Mouse (Mus musculus) megakaryocyte, embryonic 14.5 days (primary cell): Measurements from ENCODE around the gene Rasgrf1. TPM values are rescaled to one million over a fixed set of nuclear protein-coding genes. Genes with fewer than 3 reads are reported as not detected.

Source experiments
- H3K27me3 ChIP-seq: replicated peaks from 2 replicates; pipeline ENCODE3; 2012; ENCODE audit warnings: inconsistent platforms
- H3K36me3 ChIP-seq: replicated peaks from 2 replicates; pipeline ENCODE3; 2012; ENCODE audit warnings: low read length, inconsistent platforms, mixed read lengths
- H3K4me1 ChIP-seq: 2 replicates; pipeline ENCODE4 v1.6.1; 2012; ENCODE audit warnings: inconsistent platforms
- H3K4me3 ChIP-seq: replicated peaks from 2 replicates; pipeline ENCODE3; 2012; ENCODE audit warnings: moderate library complexity, mild to moderate bottlenecking, inconsistent platforms
- H3K9me3 ChIP-seq: 2 replicates; pipeline ENCODE4 v1.6.1; 2012; ENCODE audit warnings: inconsistent platforms
- FLI1 ChIP-seq: IDR thresholded peaks from 2 replicates; pipeline ENCODE4 v1.6.1; 2012; ENCODE audit warnings: low read length, inconsistent platforms, mixed read lengths
- GATA1 ChIP-seq: IDR thresholded peaks from 3 replicates; pipeline ENCODE4 v1.6.1; 2012; ENCODE audit warnings: mixed read lengths, low read length, inconsistent platforms, borderline replicate concordance
- polyA plus RNA-seq: library from polyadenylated mRNA; stranded (reverse); fragments of >175 nt; gene quantifications from 2 replicates; pipeline ENCODE4 v1.2.3, GENCODE M21; 2012; ENCODE audit warnings: low replicate concordance; ENCODE audit not compliant: insufficient read depth

The Rasgrf1 gene
- polyA plus RNA-seq, 1 experiment = not detected

DNA sequence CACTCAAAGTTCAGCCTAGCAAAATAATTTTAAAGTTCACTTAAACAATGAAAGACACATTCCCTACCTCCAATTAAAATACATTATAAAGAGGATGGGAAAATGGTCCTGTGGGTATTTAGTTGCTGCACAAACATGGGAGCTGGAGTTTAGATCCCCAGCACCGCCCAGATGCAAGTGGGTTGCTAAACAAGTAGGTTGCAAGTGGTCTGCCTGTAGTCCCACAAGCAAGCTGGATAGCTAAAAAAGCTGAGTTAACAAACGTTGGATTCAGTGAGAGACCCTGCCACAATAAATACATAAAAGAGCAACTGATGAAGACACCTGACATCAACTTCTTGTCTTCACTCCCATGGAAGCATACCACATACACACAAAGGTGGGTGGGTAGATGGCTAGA, 49.3 kb downstream of the Rasgrf1 start:
- peaks cover 10% of the 10 kb centered on the region; the same call in 1 of the 2 replicates for H3K9me3 ChIP-seq
- TF ChIP-seq GATA1 = no peak
- TF ChIP-seq FLI1 = no peak
- H3K36me3 ChIP-seq = no peaks in the 10 kb centered on the region
- peaks cover 3% of the 10 kb centered on the region for H3K27me3 ChIP-seq
- no peaks in the 10 kb centered on the region for H3K4me1 ChIP-seq
- no peak overlapping the region for H3K4me3 ChIP-seq

DNA sequence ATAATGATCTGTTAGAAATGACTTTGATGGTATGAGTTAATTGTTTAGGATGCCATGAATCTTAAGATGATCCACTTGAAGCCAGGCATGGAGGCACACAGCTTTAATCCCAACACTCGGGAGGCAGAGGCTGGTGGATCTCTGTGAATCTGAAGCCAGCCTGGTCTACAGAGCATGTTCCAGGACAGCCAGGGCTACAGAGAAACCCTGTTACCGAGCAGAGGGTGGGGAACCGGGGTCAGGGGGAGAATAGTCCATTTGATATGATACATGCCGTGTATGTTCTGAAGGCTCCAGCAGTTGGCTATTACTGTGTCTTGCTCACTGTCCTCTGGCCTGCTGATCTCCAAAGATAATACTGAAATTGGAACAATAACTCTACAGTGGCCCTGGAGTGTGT, 54.4 kb downstream of the Rasgrf1 start:
- H3K27me3 ChIP-seq = no peaks in the 10 kb centered on the region
- H3K36me3 ChIP-seq = no peaks in the 10 kb centered on the region
- no peaks in the 10 kb centered on the region for H3K4me1 ChIP-seq
- no peak overlapping the region for H3K4me3 ChIP-seq
- H3K9me3 ChIP-seq = no peaks in the 10 kb centered on the region
- TF ChIP-seq GATA1 (no peak), FLI1 (no peak)

DNA sequence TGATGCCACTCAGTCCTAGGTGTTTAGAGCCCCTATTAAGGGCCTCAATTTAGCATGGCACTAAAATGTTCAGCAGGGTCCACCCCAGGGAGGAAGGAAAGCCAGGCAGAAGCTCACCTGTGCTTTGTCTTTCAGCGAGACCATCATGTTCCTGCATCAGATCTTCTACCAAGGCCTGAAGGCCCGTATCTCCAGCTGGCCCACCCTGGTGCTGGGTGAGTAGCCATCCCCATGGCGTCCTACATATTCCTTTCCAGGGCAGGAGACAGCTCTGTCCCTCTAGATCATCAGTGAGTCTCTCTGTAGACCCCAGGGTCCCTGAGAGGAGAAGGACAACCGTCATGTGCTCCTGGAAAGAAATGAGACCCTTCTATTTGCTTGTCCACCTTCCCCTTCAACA, 58.0 kb downstream of the Rasgrf1 start:
- H3K27me3 ChIP-seq = peaks cover 9% of the 10 kb centered on the region
- no peaks in the 10 kb centered on the region for H3K36me3 ChIP-seq
- H3K4me1 ChIP-seq = peaks cover 5% of the 10 kb centered on the region
- no peaks in the 10 kb centered on the region for H3K9me3 ChIP-seq
- TF ChIP-seq GATA1 (no peak), FLI1 (no peak)
- no peak overlapping the region for H3K4me3 ChIP-seq

DNA sequence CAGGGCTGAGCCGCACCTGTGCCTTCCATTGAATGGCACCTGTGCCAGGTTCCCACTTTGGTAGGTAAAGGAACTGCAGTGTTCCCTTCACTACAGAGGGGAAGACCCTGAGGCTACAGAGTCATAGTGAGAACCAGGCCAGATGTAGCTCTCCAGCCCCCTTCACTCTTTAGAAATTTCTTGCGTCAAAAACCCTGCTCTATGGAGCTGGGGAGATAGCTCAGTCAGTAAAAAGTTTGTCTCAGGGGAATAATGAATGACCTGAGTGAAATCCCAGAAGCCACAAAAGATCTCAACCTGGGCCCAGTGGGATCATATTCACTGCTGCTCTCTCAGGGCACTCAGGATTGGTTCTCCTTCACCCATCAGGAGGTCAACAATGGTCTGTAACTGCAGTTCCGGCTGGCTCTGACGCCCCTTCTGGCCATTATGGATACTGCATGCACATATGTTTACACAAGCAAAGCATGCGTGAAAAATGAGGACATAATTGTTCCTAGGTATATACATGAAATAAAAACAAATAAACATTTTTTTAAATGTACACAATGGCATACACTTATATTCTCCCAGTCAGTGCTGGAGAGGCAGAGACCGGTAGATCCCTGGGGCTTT, 59.2 kb downstream of the Rasgrf1 start:
- peaks cover 7% of the 10 kb centered on the region for H3K4me1 ChIP-seq
- H3K4me3 ChIP-seq = no peak overlapping the region
- TF ChIP-seq GATA1 (no peak), FLI1 (no peak)
- peaks cover 12% of the 10 kb centered on the region for H3K27me3 ChIP-seq
- no peaks in the 10 kb centered on the region for H3K36me3 ChIP-seq
- H3K9me3 ChIP-seq = no peaks in the 10 kb centered on the region

DNA sequence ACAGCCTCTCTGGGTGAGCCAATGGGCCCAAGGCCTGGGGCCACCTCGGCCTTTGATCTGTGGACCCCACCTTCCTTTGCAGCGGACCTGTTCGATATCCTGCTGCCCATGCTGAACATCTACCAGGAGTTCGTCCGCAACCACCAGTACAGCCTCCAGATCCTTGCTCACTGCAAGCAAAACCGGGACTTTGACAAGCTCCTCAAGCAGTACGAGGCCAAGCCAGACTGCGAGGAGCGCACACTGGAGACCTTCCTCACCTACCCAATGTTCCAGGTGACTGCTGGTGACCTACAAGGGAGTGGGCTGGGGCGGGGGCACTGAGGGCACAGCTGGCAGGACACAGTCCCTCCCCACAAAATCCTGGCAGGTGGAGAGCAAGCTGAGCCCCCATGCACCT, 60.6 kb downstream of the Rasgrf1 start:
- Histone ChIP-seq H3K36me3 (no peaks in the 10 kb centered on the region), H3K27me3 (peaks cover 13% of the 10 kb centered on the region), H3K4me3 (no peak overlapping the region), H3K9me3 (no peaks in the 10 kb centered on the region), H3K4me1 (peaks cover 7% of the 10 kb centered on the region)
- TF ChIP-seq FLI1 (no peak), GATA1 (no peak)

DNA sequence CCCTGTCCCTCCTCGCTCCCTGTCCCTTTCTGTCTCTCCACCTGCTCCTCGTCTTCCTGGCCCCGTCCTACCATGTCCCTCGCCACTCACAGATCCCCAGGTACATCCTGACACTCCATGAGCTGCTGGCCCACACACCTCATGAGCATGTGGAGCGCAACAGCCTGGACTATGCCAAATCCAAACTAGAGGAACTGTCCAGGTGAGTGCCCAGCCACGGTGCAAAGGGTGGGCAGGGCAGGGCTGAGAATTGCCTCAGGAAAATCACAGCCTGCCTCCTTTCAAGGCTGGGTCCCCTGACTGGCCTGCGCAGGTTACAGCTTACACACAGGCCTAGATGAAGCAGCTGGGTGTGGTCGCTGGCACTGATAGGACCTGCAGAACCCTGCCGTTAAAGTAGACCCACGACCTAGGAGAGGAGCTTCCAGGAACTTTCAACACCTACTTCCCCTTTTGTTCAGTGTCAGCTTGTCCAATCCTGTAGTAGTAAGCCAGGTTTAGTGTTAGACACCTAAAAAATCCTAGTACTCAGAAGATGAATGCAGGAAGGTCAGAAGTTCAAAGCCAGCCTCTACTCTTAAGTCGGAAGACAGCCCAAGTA, 61.3 kb downstream of the Rasgrf1 start:
- H3K4me3 ChIP-seq = no peak overlapping the region
- H3K9me3 ChIP-seq = no peaks in the 10 kb centered on the region
- peaks cover 7% of the 10 kb centered on the region for H3K4me1 ChIP-seq
- TF ChIP-seq FLI1 (no peak), GATA1 (no peak)
- H3K27me3 ChIP-seq = peaks cover 13% of the 10 kb centered on the region
- H3K36me3 ChIP-seq = no peaks in the 10 kb centered on the region

DNA sequence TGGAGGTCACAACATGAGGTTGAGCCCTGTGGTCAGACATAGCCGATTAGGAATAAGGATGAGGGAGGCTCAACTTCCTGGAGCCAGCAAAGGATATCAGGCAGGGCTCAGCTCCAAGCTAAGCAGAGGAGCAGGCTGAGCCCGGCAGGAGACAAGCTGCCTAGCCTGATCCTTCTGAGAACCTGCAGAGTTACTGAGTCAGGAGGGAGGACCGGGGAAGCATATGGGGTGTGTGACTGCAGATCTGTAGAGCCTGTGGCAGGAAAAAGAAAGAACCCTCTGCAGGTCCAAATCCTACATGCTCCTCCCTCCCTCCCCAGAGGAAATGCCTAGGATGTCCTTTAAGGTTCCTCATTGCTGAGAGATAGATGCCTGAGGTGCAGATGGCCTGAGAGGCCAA, 62.6 kb downstream of the Rasgrf1 start:
- no peak for TF ChIP-seq GATA1
- no peaks in the 10 kb centered on the region for H3K36me3 ChIP-seq
- H3K9me3 ChIP-seq = no peaks in the 10 kb centered on the region
- no peak overlapping the region for H3K4me3 ChIP-seq
- peaks cover 7% of the 10 kb centered on the region for H3K4me1 ChIP-seq
- peaks cover 15% of the 10 kb centered on the region for H3K27me3 ChIP-seq

DNA sequence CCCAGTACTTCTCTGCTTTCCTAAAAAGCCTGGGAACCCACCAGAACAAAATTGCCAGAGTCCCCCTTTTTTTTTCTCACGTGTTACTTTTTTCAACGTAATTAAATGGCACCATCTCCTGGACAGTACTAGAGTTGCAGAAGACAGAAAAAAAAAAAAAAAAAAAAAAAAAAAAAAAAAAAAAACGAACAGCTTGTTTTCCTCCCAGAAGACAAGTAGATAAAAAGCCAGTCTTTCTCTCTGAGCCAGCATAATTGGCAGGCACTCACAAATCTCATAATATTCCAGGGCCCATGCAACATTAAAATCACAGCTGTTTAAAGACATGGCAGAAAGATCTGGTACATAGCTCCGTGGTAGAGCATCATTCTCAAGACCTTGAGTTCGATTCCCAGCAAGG, 64.1 kb downstream of the Rasgrf1 start:
- no peak overlapping the region for H3K4me3 ChIP-seq
- H3K9me3 ChIP-seq = no peaks in the 10 kb centered on the region
- peaks cover 15% of the 10 kb centered on the region for H3K27me3 ChIP-seq
- H3K4me1 ChIP-seq = peaks cover 7% of the 10 kb centered on the region
- TF ChIP-seq FLI1 (no peak), GATA1 (no peak)
- H3K36me3 ChIP-seq = no peaks in the 10 kb centered on the region

DNA sequence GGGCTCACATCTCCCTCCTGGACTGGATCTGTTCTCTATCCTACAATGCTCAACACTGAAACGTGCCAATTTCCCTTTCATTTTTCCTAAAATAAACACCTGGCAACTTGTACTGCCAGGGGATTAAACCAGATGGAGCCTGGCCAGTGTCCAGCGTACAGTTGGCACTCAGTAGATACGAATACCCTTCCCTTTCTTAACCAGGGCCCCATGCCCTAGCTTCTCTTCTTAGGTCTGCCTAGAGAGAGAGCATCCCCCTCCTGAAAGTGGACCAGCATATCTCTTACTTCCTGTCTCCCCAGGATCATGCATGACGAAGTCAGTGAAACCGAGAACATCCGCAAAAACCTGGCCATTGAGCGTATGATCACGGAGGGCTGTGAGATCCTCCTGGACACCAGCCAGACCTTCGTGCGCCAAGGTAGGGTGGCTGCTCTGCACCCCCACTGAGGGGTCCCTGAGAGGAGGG, 64.8 kb downstream of the Rasgrf1 start:
- H3K36me3 ChIP-seq = no peaks in the 10 kb centered on the region
- H3K9me3 ChIP-seq = no peaks in the 10 kb centered on the region
- peaks cover 7% of the 10 kb centered on the region for H3K4me1 ChIP-seq
- peaks cover 15% of the 10 kb centered on the region for H3K27me3 ChIP-seq
- no peak for TF ChIP-seq FLI1
- TF ChIP-seq GATA1 = no peak
- H3K4me3 ChIP-seq = no peak overlapping the region

DNA sequence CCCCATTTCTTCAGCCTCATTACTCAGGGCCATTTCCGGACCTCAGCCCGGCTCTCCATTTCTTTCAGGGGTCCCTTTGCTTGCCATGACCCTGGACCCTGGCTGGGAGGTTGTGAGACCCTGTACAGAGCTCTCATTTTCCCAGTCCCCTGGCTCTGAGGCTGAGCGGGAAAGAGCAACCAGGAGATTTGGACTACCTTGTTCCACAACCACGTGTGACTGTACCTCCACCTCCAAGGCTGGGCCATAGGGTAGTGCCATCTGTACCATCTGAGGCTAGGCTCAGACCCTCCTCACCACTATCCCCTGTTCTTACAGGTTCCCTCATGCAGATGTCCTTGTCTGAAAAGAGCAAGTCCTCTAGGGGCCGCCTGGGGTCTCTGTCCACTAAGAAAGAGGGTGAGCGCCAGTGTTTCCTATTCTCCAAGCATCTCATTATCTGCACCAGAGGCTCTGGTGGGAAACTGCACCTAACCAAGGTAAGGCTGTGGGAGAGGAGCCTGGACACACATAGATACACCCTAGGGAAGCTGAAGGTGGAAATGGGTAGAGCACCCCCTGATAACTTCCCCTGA, 66.7 kb downstream of the Rasgrf1 start:
- Histone ChIP-seq H3K36me3 (no peaks in the 10 kb centered on the region), H3K4me3 (no peak overlapping the region), H3K27me3 (peaks cover 14% of the 10 kb centered on the region), H3K9me3 (no peaks in the 10 kb centered on the region), H3K4me1 (peaks cover 7% of the 10 kb centered on the region)
- TF ChIP-seq GATA1 (no peak), FLI1 (no peak)
